Mouse (Mus musculus) ES-E14 (cell line): ENCODE measurements around the gene Chst15. TPM values are rescaled to one million over a fixed set of nuclear protein-coding genes. Genes with fewer than 3 reads are reported as not detected.

Source experiments
- DNase-seq: peaks from one replicate; pipeline ENCODE4 v3.0.0-alpha.2; 2013; ENCODE audit warnings: low read depth, low spot score
- H3K27ac ChIP-seq: 2 replicates; pipeline ENCODE4 v1.5.1; 2012; ENCODE audit warnings: low read depth, mild to moderate bottlenecking, low read length, moderate library complexity, mixed read lengths; ENCODE audit not compliant: poor library complexity, insufficient read depth, severe bottlenecking
- H3K36me3 ChIP-seq: 2 replicates; pipeline ENCODE4 v1.6.1; 2012; ENCODE audit warnings: mild to moderate bottlenecking, low read length, moderate library complexity, mixed read lengths; ENCODE audit not compliant: control insufficient read depth, poor library complexity, insufficient read depth, severe bottlenecking
- H3K4me1 ChIP-seq, 2 experiments: fragments of 150-350 bp in 1 of 2; sonication (generic) in 1 of 2; 2 replicates each; pipeline ENCODE4 v1.6.1; 2012; ENCODE audit warnings: low read length in 2 of 2, mild to moderate bottlenecking in 1 of 2, mixed read lengths in 1 of 2; ENCODE audit not compliant: control insufficient read depth in 2 of 2, insufficient read depth in 2 of 2, poor library complexity in 1 of 2
- H3K4me3 ChIP-seq, 2 experiments: fragments of 150-350 bp in 1 of 2; sonication (generic) in 1 of 2; 2 replicates each; pipeline ENCODE4 v1.5.1; 2012; ENCODE audit warnings: low read length in 2 of 2, low read depth in 1 of 2, mild to moderate bottlenecking in 1 of 2, mixed read lengths in 1 of 2; ENCODE audit not compliant: insufficient read depth in 1 of 2, poor library complexity in 1 of 2, severe bottlenecking in 1 of 2
- H3K9ac ChIP-seq: 2 replicates; pipeline ENCODE4 v1.6.1; 2012; ENCODE audit warnings: low read depth, mild to moderate bottlenecking, low read length, mixed read lengths; ENCODE audit not compliant: poor library complexity, insufficient read depth, severe bottlenecking
- H3K9me3 ChIP-seq: fragments of 150-350 bp; sonication (generic); 2 replicates; pipeline ENCODE4 v1.6.1; 2012; ENCODE audit warnings: low read depth, mild to moderate bottlenecking, low read length; ENCODE audit not compliant: control insufficient read depth, insufficient read depth
- CHD2 ChIP-seq: IDR thresholded peaks from 2 replicates; pipeline ENCODE4 v1.6.1; 2014; ENCODE audit warnings: mild to moderate bottlenecking, low read depth, low read length, inconsistent platforms
- HCFC1 ChIP-seq: IDR thresholded peaks from 2 replicates; pipeline ENCODE4 v1.6.1; 2012; ENCODE audit warnings: low read length, inconsistent platforms, borderline replicate concordance; ENCODE audit not compliant: insufficient read depth
- MAFK ChIP-seq: IDR thresholded peaks from 2 replicates; pipeline ENCODE4 v1.6.1; 2014; ENCODE audit warnings: mild to moderate bottlenecking, low read depth, low read length, inconsistent platforms; ENCODE audit not compliant: insufficient read depth
- ZC3H11A ChIP-seq: IDR thresholded peaks from 2 replicates; pipeline ENCODE4 v1.6.1; 2012; ENCODE audit warnings: low read depth, mild to moderate bottlenecking, inconsistent platforms, low read length, borderline replicate concordance
- ZNF384 ChIP-seq: IDR thresholded peaks from 2 replicates; pipeline ENCODE4 v1.6.1; 2012; ENCODE audit warnings: low read depth, low read length, inconsistent platforms
- in situ Hi-C, 2 experiments: fragments of 600-800 bp; cut with MboI; formaldehyde crosslinking; loops; one replicate each; pipeline ENCODE4 v1.15.1; 2025; ENCODE audit warnings: low sequenced_read_pairs in 2 of 2, inconsistent platforms in 1 of 2; ENCODE audit not compliant: unreplicated experiment in 2 of 2
- total RNA-seq: library from RNA; depleted of rRNA; stranded (reverse); fragments of 300-350 nt; gene quantifications from 2 replicates; pipeline ENCODE4 v1.2.3, GENCODE M21; 2012

The Chst15 gene
- total RNA-seq, 1 experiment: 8.4 TPM

GRCm38 (mm10) chr7:132273741-132274513 lies 43.1 kb downstream of the Chst15 start:
- no peaks in the 10 kb centered on the region for H3K9me3 ChIP-seq
- in situ Hi-C loops: no loop called here
- no peak for DNase-seq
- no peaks in the 10 kb centered on the region; the same call in 1 of the 2 replicates for H3K36me3 ChIP-seq
- H3K9ac ChIP-seq: no peak overlapping the region
- no peak overlapping the region for H3K4me3 ChIP-seq
- no peak for TF ChIP-seq HCFC1
- no peak overlapping the region for H3K27ac ChIP-seq
- H3K4me1 ChIP-seq: no peaks in the 10 kb centered on the region

- TF ChIP-seq MAFK (no peak), CHD2 (no peak), ZNF384 (no peak), HCFC1 (no peak)
- Histone ChIP-seq H3K27ac (no peak overlapping the region), H3K9ac (no peak overlapping the region), H3K9me3 (no peaks in the 10 kb centered on the region), H3K36me3 (no peaks in the 10 kb centered on the region; the same call in 1 of the 2 replicates), H3K4me3 (no peak overlapping the region), H3K4me1 (no peaks in the 10 kb centered on the region)
- in situ Hi-C loops: no loop called here
- no peak for DNase-seq
Observed at GRCm38 (mm10) chr7:132272984-132273383, 44.0 kb downstream of the Chst15 start.

GRCm38 (mm10) chr7:132270364-132270763 lies 46.7 kb downstream of the Chst15 start:
- in situ Hi-C loops: no loop called here
- H3K4me3 ChIP-seq: no peak overlapping the region
- H3K4me1 ChIP-seq: no peaks in the 10 kb centered on the region
- no peak for TF ChIP-seq MAFK
- TF ChIP-seq CHD2: no peak
- no peak for TF ChIP-seq HCFC1
- no peak for TF ChIP-seq ZC3H11A
- TF ChIP-seq ZNF384: no peak
- H3K27ac ChIP-seq: no peak overlapping the region
- H3K9ac ChIP-seq: no peak overlapping the region
- DNase-seq: no peak
- H3K9me3 ChIP-seq: no peaks in the 10 kb centered on the region
- no peaks in the 10 kb centered on the region; the same call in 1 of the 2 replicates for H3K36me3 ChIP-seq

GRCm38 (mm10) chr7:132269661-132270060 lies 47.4 kb downstream of the Chst15 start:
- Histone ChIP-seq H3K4me3 (no peak overlapping the region), H3K27ac (no peak overlapping the region), H3K9ac (no peak overlapping the region), H3K9me3 (no peaks in the 10 kb centered on the region), H3K36me3 (no peaks in the 10 kb centered on the region; the same call in 1 of the 2 replicates), H3K4me1 (peaks cover 2 to 5% of the 10 kb centered on the region in 2 experiments; a peak in 3 of 4 replicates)
- in situ Hi-C loops: no loop called here
- TF ChIP-seq CHD2 (no peak), ZC3H11A (no peak), HCFC1 (no peak), MAFK (no peak), ZNF384 (no peak)
- no peak for DNase-seq
